Mouse (Mus musculus): Measurements from ENCODE around the gene Neurl1b. TPM values are rescaled to one million over a fixed set of nuclear protein-coding genes. Genes with fewer than 3 reads are reported as not detected.

The Neurl1b gene
- polyA plus RNA-seq (2012; ENCODE audit: insufficient read depth, insufficient read length, missing spikeins), result 0.99 and 1.8 TPM in 2 replicates

GRCm38 (mm10) chr17:26414523-26415354 lies at the start of gene Neurl1b:
Neurl1b (plus strand) TSS chr17:26414829.
- H3K4me1 ChIP-seq (ENCODE audit: control insufficient read depth, insufficient read depth, insufficient read length, low read length), result peaks cover 15% of the 10 kb centered on the region
- peak within 1 kb of the TSS; percentile 85 for H3K4me3 ChIP-seq (ENCODE audit: insufficient read depth, low read depth, low read length)
- peak within 1 kb of the TSS; percentile 55 for H3K27ac ChIP-seq (replicated peaks; ENCODE audit: low read depth, low read length)

- peaks cover 4% of the 10 kb centered on the region for H3K4me1 ChIP-seq (ENCODE audit: control insufficient read depth, insufficient read depth, insufficient read length, low read length)
- no peak overlapping the region for H3K4me3 ChIP-seq (ENCODE audit: insufficient read depth, low read depth, low read length)
- no peak overlapping the region for H3K27ac ChIP-seq (replicated peaks; ENCODE audit: low read depth, low read length)
Observed at GRCm38 (mm10) chr17:26366792-26367191, 47.8 kb upstream of the Neurl1b start.

- Histone ChIP-seq H3K4me1 (ENCODE audit: control insufficient read depth, insufficient read depth, insufficient read length, low read length) (peaks cover 4% of the 10 kb centered on the region), H3K27ac (replicated peaks; ENCODE audit: low read depth, low read length) (no peak overlapping the region), H3K4me3 (ENCODE audit: insufficient read depth, low read depth, low read length) (no peak overlapping the region)
Observed at GRCm38 (mm10) chr17:26368336-26368992, 46.2 kb upstream of the Neurl1b start.

GRCm38 (mm10) chr17:26370521-26371245 lies 43.9 kb upstream of the Neurl1b start:
- no peak overlapping the region for H3K27ac ChIP-seq (replicated peaks; ENCODE audit: low read depth, low read length)
- H3K4me1 ChIP-seq (ENCODE audit: control insufficient read depth, insufficient read depth, insufficient read length, low read length), result peaks cover 4% of the 10 kb centered on the region
- H3K4me3 ChIP-seq (ENCODE audit: insufficient read depth, low read depth, low read length), result no peak overlapping the region

- H3K4me1 ChIP-seq (ENCODE audit: control insufficient read depth, insufficient read depth, insufficient read length, low read length), result peaks cover 4% of the 10 kb centered on the region
- H3K27ac ChIP-seq (replicated peaks; ENCODE audit: low read depth, low read length), result no peak overlapping the region
- no peak overlapping the region for H3K4me3 ChIP-seq (ENCODE audit: insufficient read depth, low read depth, low read length)
Observed at GRCm38 (mm10) chr17:26371246-26371535, 43.4 kb upstream of the Neurl1b start.

- Histone ChIP-seq H3K4me1 (ENCODE audit: control insufficient read depth, insufficient read depth, insufficient read length, low read length) (peaks cover 4% of the 10 kb centered on the region), H3K4me3 (ENCODE audit: insufficient read depth, low read depth, low read length) (no peak overlapping the region), H3K27ac (replicated peaks; ENCODE audit: low read depth, low read length) (no peak overlapping the region)
Observed at GRCm38 (mm10) chr17:26373211-26373610, 41.4 kb upstream of the Neurl1b start.

- Histone ChIP-seq H3K4me3 (ENCODE audit: insufficient read depth, low read depth, low read length) (no peak overlapping the region), H3K27ac (replicated peaks; ENCODE audit: low read depth, low read length) (no peak overlapping the region), H3K4me1 (ENCODE audit: control insufficient read depth, insufficient read depth, insufficient read length, low read length) (peaks cover 5% of the 10 kb centered on the region)
Observed at GRCm38 (mm10) chr17:26376416-26376815, 38.2 kb upstream of the Neurl1b start.

GRCm38 (mm10) chr17:26376994-26377744 lies 37.5 kb upstream of the Neurl1b start:
- Histone ChIP-seq H3K4me1 (ENCODE audit: control insufficient read depth, insufficient read depth, insufficient read length, low read length) (peaks cover 13% of the 10 kb centered on the region), H3K4me3 (ENCODE audit: insufficient read depth, low read depth, low read length) (no peak overlapping the region), H3K27ac (replicated peaks; ENCODE audit: low read depth, low read length) (no peak overlapping the region)

GRCm38 (mm10) chr17:26380280-26380985 lies 34.2 kb upstream of the Neurl1b start:
- Histone ChIP-seq H3K27ac (replicated peaks; ENCODE audit: low read depth, low read length) (no peak overlapping the region), H3K4me1 (ENCODE audit: control insufficient read depth, insufficient read depth, insufficient read length, low read length) (peaks cover 29% of the 10 kb centered on the region), H3K4me3 (ENCODE audit: insufficient read depth, low read depth, low read length) (no peak overlapping the region)

- peaks cover 34% of the 10 kb centered on the region for H3K4me1 ChIP-seq (ENCODE audit: control insufficient read depth, insufficient read depth, insufficient read length, low read length)
- no peak overlapping the region for H3K4me3 ChIP-seq (ENCODE audit: insufficient read depth, low read depth, low read length)
- H3K27ac ChIP-seq (replicated peaks; ENCODE audit: low read depth, low read length), result 0 out of 2 replicates have a peak overlapping the region, but pooled peaks have one; percentile 14
Observed at GRCm38 (mm10) chr17:26380986-26381446, 33.6 kb upstream of the Neurl1b start.

- Histone ChIP-seq H3K4me1 (ENCODE audit: control insufficient read depth, insufficient read depth, insufficient read length, low read length) (peaks cover 37% of the 10 kb centered on the region), H3K27ac (replicated peaks; ENCODE audit: low read depth, low read length) (0 out of 2 replicates have a peak overlapping the region, but pooled peaks have one; percentile 14), H3K4me3 (ENCODE audit: insufficient read depth, low read depth, low read length) (no peak overlapping the region)
Observed at GRCm38 (mm10) chr17:26381613-26382012, 33.0 kb upstream of the Neurl1b start.

GRCm38 (mm10) chr17:26382176-26382575 lies 32.5 kb upstream of the Neurl1b start:
- 0 out of 2 replicates have a peak overlapping the region, but pooled peaks have one; percentile 100 for H3K27ac ChIP-seq (replicated peaks; ENCODE audit: low read depth, low read length)

GRCm38 (mm10) chr17:26382687-26383086 lies 31.9 kb upstream of the Neurl1b start:
- Histone ChIP-seq H3K4me3 (ENCODE audit: insufficient read depth, low read depth, low read length) (no peak overlapping the region), H3K27ac (replicated peaks; ENCODE audit: low read depth, low read length) (peak overlapping the region; percentile 100), H3K4me1 (ENCODE audit: control insufficient read depth, insufficient read depth, insufficient read length, low read length) (peaks cover 46% of the 10 kb centered on the region)

More at GRCm38 (mm10) chr17:26382176-26382575, 32.5 kb upstream of the Neurl1b start:
- Histone ChIP-seq H3K4me3 (ENCODE audit: insufficient read depth, low read depth, low read length) (no peak overlapping the region), H3K4me1 (ENCODE audit: control insufficient read depth, insufficient read depth, insufficient read length, low read length) (peaks cover 41% of the 10 kb centered on the region)

GRCm38 (mm10) chr17:26384111-26384510 lies 30.5 kb upstream of the Neurl1b start:
- peak overlapping the region; percentile 100 for H3K27ac ChIP-seq (replicated peaks; ENCODE audit: low read depth, low read length)
- no peak overlapping the region for H3K4me3 ChIP-seq (ENCODE audit: insufficient read depth, low read depth, low read length)
- H3K4me1 ChIP-seq (ENCODE audit: control insufficient read depth, insufficient read depth, insufficient read length, low read length), result peaks cover 58% of the 10 kb centered on the region
